Mouse (Mus musculus) testis, adult 2 months (tissue): ENCODE results near the gene Nup214. TPM values are rescaled to one million over a fixed set of nuclear protein-coding genes. Genes with fewer than 3 reads are reported as not detected.

Source experiments
- H3K27ac ChIP-seq: fragments of 200-500 bp; 2 replicates; pipeline ENCODE4 v1.5.1; 2012; ENCODE audit warnings: low read depth, low read length; ENCODE audit not compliant: control insufficient read depth, insufficient read depth
- H3K27me3 ChIP-seq: fragments of 200-500 bp; 2 replicates; pipeline ENCODE4 v1.6.1; 2012; ENCODE audit warnings: mild to moderate bottlenecking, low read length, moderate library complexity; ENCODE audit not compliant: control insufficient read depth, insufficient read depth
- H3K36me3 ChIP-seq: fragments of 200-500 bp; 2 replicates; pipeline ENCODE4 v1.6.1; 2012; ENCODE audit warnings: mild to moderate bottlenecking, low read length; ENCODE audit not compliant: control insufficient read depth, insufficient read depth
- H3K4me1 ChIP-seq: fragments of 200-500 bp; 2 replicates; pipeline ENCODE4 v1.6.1; 2012; ENCODE audit warnings: low read length; ENCODE audit not compliant: control insufficient read depth, insufficient read depth
- H3K4me3 ChIP-seq: fragments of 200-500 bp; 2 replicates; pipeline ENCODE4 v1.5.1; 2012; ENCODE audit warnings: low read depth, mild to moderate bottlenecking, low read length, moderate library complexity, mixed read lengths; ENCODE audit not compliant: control insufficient read depth
- CTCF ChIP-seq: fragments of 200-500 bp; IDR thresholded peaks from 2 replicates; pipeline ENCODE4 v1.5.1; 2012; ENCODE audit warnings: low read depth, mild to moderate bottlenecking, inconsistent platforms, low read length, moderate library complexity; ENCODE audit not compliant: control insufficient read depth, insufficient read depth, insufficient replicate concordance
- POLR2A ChIP-seq: fragments of 200-500 bp; IDR thresholded peaks from 2 replicates; pipeline ENCODE4 v1.6.1; 2012; ENCODE audit warnings: low read depth, mild to moderate bottlenecking, inconsistent platforms, low read length, moderate library complexity; ENCODE audit not compliant: control insufficient read depth
- polyA plus RNA-seq: library from polyadenylated mRNA; depleted of rRNA; stranded (reverse); fragments of >200 nt; gene quantifications from 2 replicates; pipeline ENCODE4 v1.2.3, GENCODE M21; 2012

Nup214 gene
- polyA plus RNA-seq, 1 experiment: 103 TPM

DNA sequence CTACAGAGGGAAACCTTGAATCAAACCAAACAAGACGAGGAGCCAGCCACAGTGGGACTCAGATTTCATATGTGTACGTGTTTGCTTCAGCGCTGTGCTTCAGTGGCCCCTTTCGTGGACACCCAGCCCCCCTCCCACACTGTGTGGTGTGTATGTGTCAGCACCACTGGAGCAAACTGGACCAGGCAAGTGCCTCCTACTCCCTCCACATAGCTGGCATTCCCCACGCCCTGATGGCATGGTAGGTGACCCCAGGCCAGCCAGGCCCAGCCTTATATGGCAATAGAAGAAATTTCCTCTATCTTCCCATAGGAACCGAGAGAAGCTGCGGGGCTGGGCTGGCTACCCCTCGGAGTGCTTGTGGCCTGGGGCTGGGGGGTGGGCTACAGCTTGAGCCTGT lies 20.5 kb upstream of the Nup214 start:
- Histone ChIP-seq H3K36me3 (no peaks in the 10 kb centered on the region), H3K4me3 (no peak overlapping the region), H3K27ac (no peak overlapping the region), H3K4me1 (peaks cover 10% of the 10 kb centered on the region), H3K27me3 (no peaks in the 10 kb centered on the region)
- TF ChIP-seq CTCF (no peak), POLR2A (no peak)

DNA sequence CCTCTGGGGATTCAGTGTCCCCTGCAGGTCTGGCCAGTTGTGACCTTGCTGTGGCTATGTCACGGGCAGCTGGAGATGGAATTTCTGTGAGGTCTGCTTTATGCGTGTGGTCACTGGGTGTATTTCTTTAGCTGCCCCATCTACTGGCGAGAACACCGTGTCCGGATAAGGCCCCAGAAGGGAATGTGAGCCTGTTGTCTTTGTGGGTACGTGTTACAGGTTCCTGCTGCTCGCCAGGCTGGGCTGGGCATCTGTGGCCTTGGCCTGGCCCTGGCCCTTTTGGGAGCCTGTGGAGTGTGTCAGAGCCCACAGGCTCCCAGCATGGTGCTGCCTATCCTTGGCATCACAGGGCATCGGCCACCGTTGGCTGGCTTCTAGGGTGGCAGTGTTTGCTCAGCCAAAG lies 19.5 kb upstream of the Nup214 start:
- H3K4me1 ChIP-seq: peaks cover 10% of the 10 kb centered on the region
- no peaks in the 10 kb centered on the region for H3K36me3 ChIP-seq

GRCm38 (mm10) chr2:31955686-31956085 lies 18.6 kb upstream of the Nup214 start:
- Histone ChIP-seq H3K27me3 (no peaks in the 10 kb centered on the region), H3K4me3 (no peak overlapping the region), H3K4me1 (peaks cover 7% of the 10 kb centered on the region), H3K27ac (no peak overlapping the region), H3K36me3 (no peaks in the 10 kb centered on the region)
- TF ChIP-seq POLR2A (no peak), CTCF (no peak)

More for the DNA sequence above, 19.5 kb upstream of the Nup214 start:
- no peak for TF ChIP-seq POLR2A
- no peak for TF ChIP-seq CTCF
- Histone ChIP-seq H3K27ac (no peak overlapping the region), H3K4me3 (no peak overlapping the region), H3K27me3 (no peaks in the 10 kb centered on the region)

- Histone ChIP-seq H3K36me3 (no peaks in the 10 kb centered on the region), H3K4me1 (peaks cover 2% of the 10 kb centered on the region; the same call in 1 of the 2 replicates), H3K27ac (no peak overlapping the region), H3K27me3 (no peaks in the 10 kb centered on the region), H3K4me3 (no peak overlapping the region)
- no peak for TF ChIP-seq CTCF
- no peak for TF ChIP-seq POLR2A
Measured at GRCm38 (mm10) chr2:31957211-31957610, 17.0 kb upstream of the Nup214 start.

DNA sequence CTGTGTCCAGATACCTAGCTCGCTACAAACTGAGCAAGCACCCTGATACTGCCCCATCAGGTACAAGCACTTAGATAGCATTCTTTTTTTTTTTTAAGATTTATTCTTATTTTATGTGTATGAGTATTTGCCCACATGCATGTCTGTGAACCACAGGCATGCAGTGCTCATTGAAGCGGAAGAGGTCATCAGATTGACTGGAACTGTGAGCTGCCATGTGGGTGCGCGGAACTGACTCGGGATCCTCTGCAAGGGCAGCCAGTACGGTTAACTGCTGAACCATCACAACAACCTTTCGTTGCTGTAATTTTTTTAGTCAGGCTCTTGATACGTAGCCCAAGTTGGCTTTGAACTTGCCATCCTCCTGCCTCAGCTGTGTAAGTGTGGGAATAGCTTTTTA lies 13.2 kb upstream of the Nup214 start:
- H3K27me3 ChIP-seq: no peaks in the 10 kb centered on the region
- no peak for TF ChIP-seq CTCF
- no peak for TF ChIP-seq POLR2A
- no peak overlapping the region for H3K27ac ChIP-seq
- H3K4me3 ChIP-seq: no peak overlapping the region
- H3K36me3 ChIP-seq: no peaks in the 10 kb centered on the region
- H3K4me1 ChIP-seq: no peaks in the 10 kb centered on the region

DNA sequence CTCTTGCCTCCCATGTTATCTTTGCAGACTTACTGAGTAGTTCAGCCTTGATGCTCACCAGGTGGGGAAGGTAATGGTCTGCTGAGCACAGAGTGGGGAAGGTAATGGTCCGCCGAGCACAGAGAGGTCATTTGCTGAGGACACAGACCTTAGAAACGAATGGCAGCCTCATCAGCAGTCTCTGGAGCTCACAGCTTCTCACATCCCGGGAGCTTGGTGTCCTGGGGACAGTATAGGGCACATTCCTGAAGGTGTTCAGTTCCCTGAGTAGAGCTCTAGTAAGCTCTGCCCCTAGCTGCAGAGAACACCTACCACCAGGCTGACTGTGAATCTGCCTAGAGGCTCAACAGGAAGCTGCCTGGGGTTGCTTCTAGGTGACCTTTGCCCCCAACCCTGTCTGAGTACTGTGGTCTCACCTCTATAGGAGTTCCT lies 12.4 kb upstream of the Nup214 start:
- Histone ChIP-seq H3K27ac (no peak overlapping the region), H3K27me3 (no peaks in the 10 kb centered on the region), H3K4me3 (no peak overlapping the region), H3K4me1 (no peaks in the 10 kb centered on the region), H3K36me3 (no peaks in the 10 kb centered on the region)
- TF ChIP-seq CTCF: no peak
- no peak for TF ChIP-seq POLR2A

GRCm38 (mm10) chr2:31962501-31963224 lies 11.6 kb upstream of the Nup214 start:
- Histone ChIP-seq H3K27ac (no peak overlapping the region), H3K36me3 (no peaks in the 10 kb centered on the region), H3K4me1 (no peaks in the 10 kb centered on the region), H3K27me3 (no peaks in the 10 kb centered on the region), H3K4me3 (no peak overlapping the region)
- TF ChIP-seq CTCF: peak; percentile 6; the same call in 1 of the 2 replicates
- no peak for TF ChIP-seq POLR2A
